Mouse (Mus musculus): ENCODE results near the gene Drg1. TPM values are rescaled to one million over a fixed set of nuclear protein-coding genes. Genes with fewer than 3 reads are reported as not detected.

Gene Drg1
- polyA plus RNA-seq, 1 experiment from 2014 or later, result 200 TPM

DNA sequence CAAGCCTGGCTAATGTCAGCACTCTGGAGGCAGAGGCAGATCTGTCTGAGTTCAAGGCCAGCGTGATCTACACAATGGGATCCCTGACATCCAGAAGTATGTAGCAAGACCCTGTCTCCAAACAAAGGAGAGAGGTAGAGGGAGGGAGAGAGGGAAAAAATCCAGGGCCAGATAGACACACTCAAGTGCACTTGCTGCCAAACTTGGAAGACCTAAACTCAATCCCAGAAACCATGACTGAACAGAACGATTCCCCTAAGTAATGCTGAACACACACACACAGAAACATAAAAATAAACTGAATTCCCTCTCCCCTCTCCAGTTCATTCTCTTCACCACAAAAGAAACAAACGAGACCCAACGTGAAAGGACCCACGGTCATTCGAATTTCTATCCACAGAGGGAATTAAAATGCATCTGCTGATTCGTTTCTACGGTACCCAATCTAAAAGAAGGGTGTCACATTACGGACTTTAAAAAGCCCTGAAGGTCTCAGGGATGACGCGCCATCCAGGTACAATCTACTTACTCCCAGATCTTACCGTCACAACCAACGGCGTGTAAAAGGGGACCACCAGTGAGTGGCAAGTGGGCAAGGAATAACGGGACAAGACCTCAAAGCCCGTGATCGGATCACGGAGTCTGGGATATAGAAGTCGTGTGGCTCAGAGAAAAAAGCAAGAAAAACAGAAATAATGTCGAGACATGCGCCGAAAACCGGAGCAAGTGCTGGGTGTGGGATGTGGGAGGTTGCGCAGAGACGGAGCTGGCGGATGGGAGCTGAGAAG, 730 bp downstream of the Drg1 start:
- H3K4me1 ChIP-seq (ENCODE audit: control insufficient read depth, insufficient read depth, low read length), result peaks cover 10% of the 10 kb centered on the region
- no peaks in the 10 kb centered on the region for H3K27me3 ChIP-seq (ENCODE audit: control insufficient read depth, insufficient read depth, low read length)
- H3K9ac ChIP-seq (replicated peaks; ENCODE audit: low read depth, low read length), result peak overlapping the region; percentile 98
- no peak for ATAC-seq (ENCODE audit: insufficient number of reproducible peaks, insufficient read depth, low FRiP score, low read depth)
- H3K9me3 ChIP-seq (ENCODE audit: control insufficient read depth, low read depth, low read length), result no peaks in the 10 kb centered on the region
- H3K4me2 ChIP-seq (replicated peaks; ENCODE audit: low read depth, low read length), result peak overlapping the region; percentile 74
- H3K4me3 ChIP-seq (ENCODE audit: low read depth, low read length), result peak overlapping the region; percentile 99
- H3K36me3 ChIP-seq (ENCODE audit: control insufficient read depth, insufficient read depth, low read length), result peaks cover 30% of the 10 kb centered on the region
- WGBS, result under 1% methylated on average over 26 of the region's 26 CpGs
- peak overlapping the region; percentile 95 for H3K27ac ChIP-seq (ENCODE audit: low read length)

DNA sequence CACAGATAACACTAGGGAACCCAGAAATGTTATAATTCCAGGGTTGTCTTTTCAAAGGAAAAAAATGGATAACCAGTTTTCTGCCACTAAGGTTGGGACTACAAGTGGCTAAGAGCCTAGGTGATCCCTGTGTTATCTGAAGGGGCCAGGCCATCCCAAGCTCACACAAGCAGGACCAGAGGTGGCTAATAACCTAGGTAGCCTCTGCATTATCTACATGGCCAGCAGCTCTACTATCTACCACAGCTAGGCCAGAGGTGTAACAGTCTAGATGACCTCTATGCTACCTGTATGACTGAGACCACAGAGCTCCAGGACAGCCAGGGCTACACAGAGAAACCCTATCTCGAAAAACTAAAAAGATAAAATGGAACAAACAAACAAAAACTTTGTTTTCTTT, 6.7 kb downstream of the Drg1 start:
- ATAC-seq (ENCODE audit: insufficient number of reproducible peaks, insufficient read depth, low FRiP score, low read depth), result no peak
- no peak overlapping the region for H3K4me3 ChIP-seq (ENCODE audit: low read depth, low read length)
- peaks cover 64% of the 10 kb centered on the region for H3K36me3 ChIP-seq (ENCODE audit: control insufficient read depth, insufficient read depth, low read length)

DNA sequence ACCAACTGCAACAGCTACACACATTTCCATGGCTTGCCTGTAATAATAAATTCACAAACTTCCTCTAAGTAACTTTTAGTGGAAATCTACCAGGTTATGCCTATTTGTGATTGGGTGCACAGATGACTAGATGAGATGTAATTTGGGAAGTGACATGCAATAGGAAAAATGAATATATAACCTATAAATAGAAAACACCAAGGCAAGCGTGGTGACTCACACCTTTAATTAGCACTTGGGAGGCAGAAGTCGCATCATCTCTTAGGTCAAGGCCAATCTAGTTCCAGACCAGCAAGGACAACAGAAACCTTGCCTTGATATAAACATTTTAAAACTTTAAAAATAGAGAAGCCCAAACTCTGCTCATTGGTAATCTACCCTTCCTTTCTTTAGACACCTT, 18.8 kb downstream of the Drg1 start:
- Histone ChIP-seq H3K9me3 (ENCODE audit: control insufficient read depth, low read depth, low read length) (no peaks in the 10 kb centered on the region), H3K36me3 (ENCODE audit: control insufficient read depth, insufficient read depth, low read length) (peaks cover 85% of the 10 kb centered on the region), H3K27me3 (ENCODE audit: control insufficient read depth, insufficient read depth, low read length) (no peaks in the 10 kb centered on the region), H3K9ac (replicated peaks; ENCODE audit: low read depth, low read length) (no peak overlapping the region), H3K4me2 (replicated peaks; ENCODE audit: low read depth, low read length) (no peak overlapping the region), H3K4me1 (ENCODE audit: control insufficient read depth, insufficient read depth, low read length) (no peaks in the 10 kb centered on the region), H3K27ac (ENCODE audit: low read length) (no peak overlapping the region), H3K4me3 (ENCODE audit: low read depth, low read length) (no peak overlapping the region)
- ATAC-seq (ENCODE audit: insufficient number of reproducible peaks, insufficient read depth, low FRiP score, low read depth), result no peak
- WGBS, result 97% methylated on average over 2 of the region's 2 CpGs

More for the DNA sequence above, 6.7 kb downstream of the Drg1 start:
- WGBS, result 97% methylated on average over 1 of the region's 1 CpGs
- Histone ChIP-seq H3K9me3 (ENCODE audit: control insufficient read depth, low read depth, low read length) (no peaks in the 10 kb centered on the region), H3K4me2 (replicated peaks; ENCODE audit: low read depth, low read length) (no peak overlapping the region), H3K27me3 (ENCODE audit: control insufficient read depth, insufficient read depth, low read length) (no peaks in the 10 kb centered on the region), H3K27ac (ENCODE audit: low read length) (no peak overlapping the region), H3K4me1 (ENCODE audit: control insufficient read depth, insufficient read depth, low read length) (0 out of 2 replicates have a peak, but pooled peaks cover under 1% of the 10 kb centered on the region), H3K9ac (replicated peaks; ENCODE audit: low read depth, low read length) (no peak overlapping the region)

DNA sequence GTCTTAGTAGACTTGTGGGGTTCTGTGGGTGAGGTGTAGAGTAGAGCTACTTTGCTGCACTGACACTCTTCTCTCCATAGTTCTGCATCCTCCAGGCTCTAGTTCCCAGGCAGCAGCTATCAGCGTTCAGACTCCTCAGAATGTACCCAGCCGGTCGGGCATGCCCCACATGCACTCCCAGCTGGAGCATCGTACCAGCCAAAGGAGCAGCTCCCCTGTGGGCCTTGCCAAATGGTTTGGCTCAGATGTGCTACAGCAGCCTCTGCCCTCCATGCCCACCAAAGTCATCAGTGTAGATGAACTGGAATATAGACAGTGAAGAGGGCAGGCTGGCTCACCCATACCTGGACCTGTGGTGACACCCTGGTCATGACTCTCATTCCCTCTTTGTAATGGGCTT, 22.4 kb downstream of the Drg1 start:
- no peak for ATAC-seq (ENCODE audit: insufficient number of reproducible peaks, insufficient read depth, low FRiP score, low read depth)
- Histone ChIP-seq H3K9ac (replicated peaks; ENCODE audit: low read depth, low read length) (no peak overlapping the region), H3K4me3 (ENCODE audit: low read depth, low read length) (no peak overlapping the region), H3K27me3 (ENCODE audit: control insufficient read depth, insufficient read depth, low read length) (no peaks in the 10 kb centered on the region), H3K9me3 (ENCODE audit: control insufficient read depth, low read depth, low read length) (no peaks in the 10 kb centered on the region), H3K27ac (ENCODE audit: low read length) (no peak overlapping the region), H3K36me3 (ENCODE audit: control insufficient read depth, insufficient read depth, low read length) (peaks cover 76% of the 10 kb centered on the region), H3K4me1 (ENCODE audit: control insufficient read depth, insufficient read depth, low read length) (no peaks in the 10 kb centered on the region), H3K4me2 (replicated peaks; ENCODE audit: low read depth, low read length) (no peak overlapping the region)
- WGBS, result 82% methylated on average over 4 of the region's 4 CpGs

DNA sequence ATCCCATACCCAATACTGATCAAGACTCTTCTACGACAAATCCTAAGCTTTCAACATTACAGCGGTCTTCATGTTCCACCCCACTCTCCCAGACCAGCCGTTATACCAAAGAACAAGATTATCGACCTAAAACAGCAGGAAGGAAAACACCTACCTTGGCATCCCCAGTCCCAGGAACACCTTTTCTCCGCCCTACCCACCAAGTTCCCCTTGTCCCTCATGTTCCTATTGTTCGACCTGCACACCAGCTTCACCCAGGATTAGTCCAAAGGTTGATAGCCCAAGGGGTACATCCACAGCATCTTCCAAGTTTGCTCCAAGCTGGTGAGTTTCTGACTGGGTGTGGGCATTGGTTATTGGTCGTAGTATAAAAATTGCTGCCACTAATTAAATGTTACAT, 23.8 kb downstream of the Drg1 start:
- WGBS, result 93% methylated on average over 7 of the region's 7 CpGs
- Histone ChIP-seq H3K4me3 (ENCODE audit: low read depth, low read length) (no peak overlapping the region), H3K36me3 (ENCODE audit: control insufficient read depth, insufficient read depth, low read length) (peaks cover 77% of the 10 kb centered on the region), H3K9ac (replicated peaks; ENCODE audit: low read depth, low read length) (no peak overlapping the region), H3K4me1 (ENCODE audit: control insufficient read depth, insufficient read depth, low read length) (no peaks in the 10 kb centered on the region), H3K9me3 (ENCODE audit: control insufficient read depth, low read depth, low read length) (no peaks in the 10 kb centered on the region), H3K4me2 (replicated peaks; ENCODE audit: low read depth, low read length) (no peak overlapping the region), H3K27ac (ENCODE audit: low read length) (no peak overlapping the region), H3K27me3 (ENCODE audit: control insufficient read depth, insufficient read depth, low read length) (no peaks in the 10 kb centered on the region)
- ATAC-seq (ENCODE audit: insufficient number of reproducible peaks, insufficient read depth, low FRiP score, low read depth), result no peak

DNA sequence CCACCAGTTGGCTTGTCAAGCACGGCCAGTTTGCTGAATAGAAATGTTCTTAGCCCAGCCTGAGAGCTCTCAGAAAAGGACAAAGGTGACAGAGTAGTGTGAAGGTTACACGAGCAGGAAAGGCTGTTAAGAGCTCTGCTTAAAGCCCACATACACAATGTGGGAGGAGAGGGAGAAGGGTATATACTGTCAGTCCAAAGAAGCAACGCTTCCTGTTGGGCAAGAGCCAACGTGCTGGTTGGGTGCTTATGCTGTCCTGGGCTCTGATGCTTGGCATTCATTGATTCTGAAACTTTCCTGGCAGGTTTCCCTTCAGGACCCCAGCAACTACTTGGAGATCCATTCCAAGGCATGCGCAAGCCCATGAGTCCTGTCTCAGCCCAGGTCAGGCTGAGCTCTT, 30.9 kb downstream of the Drg1 start:
- 91% methylated on average over 5 of the region's 5 CpGs for WGBS
- H3K4me1 ChIP-seq (ENCODE audit: control insufficient read depth, insufficient read depth, low read length), result no peaks in the 10 kb centered on the region
- no peak overlapping the region for H3K27ac ChIP-seq (ENCODE audit: low read length)
- no peak overlapping the region for H3K9ac ChIP-seq (replicated peaks; ENCODE audit: low read depth, low read length)
- no peak overlapping the region for H3K4me3 ChIP-seq (ENCODE audit: low read depth, low read length)
- no peak overlapping the region for H3K4me2 ChIP-seq (replicated peaks; ENCODE audit: low read depth, low read length)
- no peaks in the 10 kb centered on the region for H3K9me3 ChIP-seq (ENCODE audit: control insufficient read depth, low read depth, low read length)
- peaks cover 67% of the 10 kb centered on the region for H3K36me3 ChIP-seq (ENCODE audit: control insufficient read depth, insufficient read depth, low read length)
- H3K27me3 ChIP-seq (ENCODE audit: control insufficient read depth, insufficient read depth, low read length), result no peaks in the 10 kb centered on the region
- ATAC-seq (ENCODE audit: insufficient number of reproducible peaks, insufficient read depth, low FRiP score, low read depth), result no peak

DNA sequence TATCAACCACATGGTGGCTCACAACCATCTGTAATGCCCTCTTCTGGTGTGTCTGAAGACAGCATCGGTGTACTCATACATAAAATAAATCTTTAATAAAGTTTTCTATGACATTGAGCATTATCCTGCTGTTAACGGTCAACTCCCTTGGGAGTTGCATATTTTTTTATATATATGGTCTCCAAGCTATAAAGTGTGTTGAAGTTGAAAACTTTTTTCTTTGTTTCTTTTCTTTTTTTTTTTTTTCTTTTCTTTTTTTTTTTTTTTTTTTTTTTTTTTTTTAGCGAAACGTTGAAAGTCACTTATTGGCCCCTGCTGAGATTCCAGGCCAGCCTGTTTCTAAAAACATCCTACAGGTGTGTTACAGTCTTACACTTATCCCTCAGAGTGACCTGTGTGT, 32.5 kb downstream of the Drg1 start:
- Histone ChIP-seq H3K9me3 (ENCODE audit: control insufficient read depth, low read depth, low read length) (no peaks in the 10 kb centered on the region), H3K27ac (ENCODE audit: low read length) (no peak overlapping the region), H3K27me3 (ENCODE audit: control insufficient read depth, insufficient read depth, low read length) (no peaks in the 10 kb centered on the region), H3K36me3 (ENCODE audit: control insufficient read depth, insufficient read depth, low read length) (peaks cover 74% of the 10 kb centered on the region), H3K9ac (replicated peaks; ENCODE audit: low read depth, low read length) (no peak overlapping the region), H3K4me3 (ENCODE audit: low read depth, low read length) (no peak overlapping the region), H3K4me2 (replicated peaks; ENCODE audit: low read depth, low read length) (no peak overlapping the region), H3K4me1 (ENCODE audit: control insufficient read depth, insufficient read depth, low read length) (no peaks in the 10 kb centered on the region)
- 92% methylated on average over 4 of the region's 4 CpGs for WGBS
- ATAC-seq (ENCODE audit: insufficient number of reproducible peaks, insufficient read depth, low FRiP score, low read depth), result no peak

DNA sequence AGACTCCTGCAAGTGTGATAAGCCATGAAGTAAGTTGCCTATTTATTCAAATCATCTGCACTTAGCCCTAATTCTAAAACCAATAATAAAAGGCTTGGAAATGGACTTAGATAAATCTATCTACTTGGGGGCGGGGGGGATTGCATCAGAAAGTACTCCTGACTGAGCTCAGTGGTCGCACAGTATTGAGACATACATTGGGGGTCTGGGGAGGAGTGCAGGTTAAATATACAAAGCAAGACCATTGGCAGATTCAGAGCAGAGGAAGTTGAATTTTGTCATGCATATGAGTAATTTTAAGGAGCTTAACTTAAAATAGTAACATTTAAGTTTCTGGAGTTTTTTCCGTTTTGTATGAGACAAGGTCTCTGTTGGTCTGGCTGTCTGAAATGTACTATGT, 34.0 kb downstream of the Drg1 start:
- no peak overlapping the region for H3K27ac ChIP-seq (ENCODE audit: low read length)
- H3K36me3 ChIP-seq (ENCODE audit: control insufficient read depth, insufficient read depth, low read length), result peaks cover 70% of the 10 kb centered on the region
- H3K27me3 ChIP-seq (ENCODE audit: control insufficient read depth, insufficient read depth, low read length), result no peaks in the 10 kb centered on the region
- no peak for ATAC-seq (ENCODE audit: insufficient number of reproducible peaks, insufficient read depth, low FRiP score, low read depth)
- H3K9me3 ChIP-seq (ENCODE audit: control insufficient read depth, low read depth, low read length), result no peaks in the 10 kb centered on the region
- no peak overlapping the region for H3K4me3 ChIP-seq (ENCODE audit: low read depth, low read length)
- WGBS, result 82% methylated on average over 3 of the region's 3 CpGs
- H3K4me2 ChIP-seq (replicated peaks; ENCODE audit: low read depth, low read length), result no peak overlapping the region
- H3K9ac ChIP-seq (replicated peaks; ENCODE audit: low read depth, low read length), result no peak overlapping the region
- H3K4me1 ChIP-seq (ENCODE audit: control insufficient read depth, insufficient read depth, low read length), result no peaks in the 10 kb centered on the region

DNA sequence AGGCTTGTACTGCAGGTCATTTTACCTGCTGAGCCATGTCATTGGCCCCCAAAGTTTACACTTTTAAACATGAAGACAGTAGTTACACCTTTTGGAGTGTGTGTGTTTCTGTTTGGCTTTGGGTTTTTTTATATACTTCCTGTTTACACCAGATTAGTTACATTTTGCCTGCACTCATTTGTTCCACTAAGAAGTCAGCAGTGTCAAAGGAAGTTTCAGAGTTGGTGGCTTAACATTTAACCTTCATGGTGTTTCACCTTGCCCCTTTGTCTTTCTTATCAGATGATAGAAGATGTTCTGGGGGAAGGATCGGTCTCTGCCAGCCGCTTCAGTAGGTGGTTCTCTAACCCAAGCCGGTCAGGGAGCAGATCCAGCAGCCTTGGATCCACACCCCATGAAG, 39.1 kb downstream of the Drg1 start:
- H3K9me3 ChIP-seq (ENCODE audit: control insufficient read depth, low read depth, low read length), result no peaks in the 10 kb centered on the region
- no peaks in the 10 kb centered on the region for H3K27me3 ChIP-seq (ENCODE audit: control insufficient read depth, insufficient read depth, low read length)
- no peak overlapping the region for H3K4me3 ChIP-seq (ENCODE audit: low read depth, low read length)
- ATAC-seq (ENCODE audit: insufficient number of reproducible peaks, insufficient read depth, low FRiP score, low read depth), result no peak
- WGBS, result 95% methylated on average over 3 of the region's 3 CpGs
- H3K9ac ChIP-seq (replicated peaks; ENCODE audit: low read depth, low read length), result no peak overlapping the region
- peaks cover 69% of the 10 kb centered on the region for H3K36me3 ChIP-seq (ENCODE audit: control insufficient read depth, insufficient read depth, low read length)
- H3K27ac ChIP-seq (ENCODE audit: low read length), result no peak overlapping the region
- H3K4me1 ChIP-seq (ENCODE audit: control insufficient read depth, insufficient read depth, low read length), result no peaks in the 10 kb centered on the region
- no peak overlapping the region for H3K4me2 ChIP-seq (replicated peaks; ENCODE audit: low read depth, low read length)
